Mouse (Mus musculus): Measurements from ENCODE around the gene Gas7.

DNA sequence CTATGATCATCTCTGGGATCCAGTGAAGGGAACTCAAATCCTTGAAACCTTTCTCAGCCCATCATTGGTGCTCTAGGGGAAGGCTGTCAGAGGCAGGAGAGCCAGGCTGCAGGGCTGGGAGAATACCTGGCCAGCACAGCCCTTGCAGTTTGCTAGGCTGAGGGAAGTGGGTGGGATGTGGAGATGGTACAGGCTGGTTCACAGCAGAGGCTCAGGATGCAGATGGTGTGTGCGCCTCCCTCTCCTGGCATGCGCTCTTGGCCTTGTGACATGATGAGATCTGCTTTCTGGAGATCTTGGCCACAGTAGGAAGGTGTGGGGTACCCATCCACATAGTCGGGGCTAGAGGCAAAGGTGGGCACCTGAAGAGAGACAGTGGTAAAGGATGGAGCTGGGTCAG, 209.0 kb downstream of the Gas7 start:
- TF ChIP-seq CTCF (IDR thresholded peaks at IDR 0.05; ENCODE audit: low read depth, low read length) (no peak), POLR2A (IDR thresholded peaks at IDR 0.05; ENCODE audit: extremely low read depth, insufficient read depth, low read length) (no peak)

All from liver, adult 2 months (tissue).